Mouse (Mus musculus) c-Kit-positive CD71-negative TER-119-negative erythroid progenitor cells, embryonic 14.5 days (primary cell): Measurements from ENCODE around the gene Homer1.

Experiments
- DNase-seq: peaks from one replicate; pipeline ENCODE4 v3.0.0-alpha.2; 2013; ENCODE audit warnings: low read depth

Homer1 gene

DNA sequence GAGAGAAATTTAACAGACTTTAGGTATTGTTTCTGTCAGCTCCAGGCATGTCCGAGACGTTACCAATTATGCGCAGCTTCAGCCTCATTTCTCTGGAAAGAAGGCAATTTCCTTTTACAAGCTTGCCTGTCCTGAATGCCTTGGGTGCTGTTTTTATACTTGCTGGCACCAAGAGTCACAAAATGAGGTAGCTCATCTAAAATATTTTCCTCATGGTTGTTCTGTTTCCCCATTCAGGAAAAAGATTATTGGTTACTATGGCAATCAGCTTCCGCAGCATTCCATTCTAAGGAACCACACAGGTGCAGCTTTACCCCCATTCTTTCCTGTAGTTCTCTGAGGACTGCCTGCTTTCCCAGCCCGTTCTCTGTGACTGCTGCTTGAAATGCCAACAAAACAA lies at the start of gene Homer1:
Homer1 (plus strand) TSS at position 320 of the 400 bp plus-strand sequence.
- no peak for DNase-seq

DNA sequence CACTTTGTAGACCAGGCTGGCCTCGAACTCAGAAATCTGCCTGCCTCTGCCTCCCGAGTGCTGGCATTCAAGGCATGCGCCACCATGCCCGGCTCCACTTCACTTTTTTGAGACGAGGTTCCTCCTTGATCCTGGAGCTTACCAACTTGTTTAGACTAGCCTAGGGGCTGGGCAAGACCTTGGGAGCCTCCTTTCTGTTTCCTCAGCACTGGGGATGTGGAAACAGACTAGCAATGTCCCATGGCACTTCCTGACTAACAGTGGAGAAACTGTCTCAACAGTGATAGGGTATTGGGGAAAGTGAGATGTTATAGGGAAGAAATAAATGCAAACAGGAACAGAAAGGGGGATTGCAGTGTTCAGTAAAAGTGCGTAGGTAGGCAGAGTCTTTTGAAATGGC lies 47.7 kb upstream of the Homer1 start:
- no peak for DNase-seq

GRCm38 (mm10) chr13:93252175-93252574 lies 47.3 kb upstream of the Homer1 start:
- no peak for DNase-seq

- DNase-seq, result no peak
Observed at GRCm38 (mm10) chr13:93252941-93253340, 46.5 kb upstream of the Homer1 start.

GRCm38 (mm10) chr13:93267151-93267550 lies 32.3 kb upstream of the Homer1 start:
- no peak for DNase-seq

DNA sequence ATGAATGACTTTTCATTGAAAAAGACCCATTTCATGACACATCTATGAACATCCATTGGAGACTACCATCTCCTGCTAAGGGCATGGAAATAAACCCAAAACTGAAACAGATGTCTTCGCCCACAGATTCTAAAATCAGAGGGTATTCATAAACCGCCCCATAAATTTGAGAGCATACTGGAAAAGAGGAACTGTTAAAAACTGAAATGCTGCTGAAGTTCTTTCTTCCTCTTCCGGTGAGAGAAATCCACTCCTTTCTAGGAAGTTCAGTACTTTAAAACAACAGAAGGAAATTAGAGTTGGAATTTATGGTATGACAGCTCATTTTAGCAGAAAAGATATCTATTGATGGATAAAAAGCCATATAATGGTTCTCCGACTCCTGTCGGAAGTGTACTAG lies 1.1 kb downstream of the Homer1 start:
- DNase-seq, result no peak

- no peak for DNase-seq
Observed at GRCm38 (mm10) chr13:93301060-93301459, 1.6 kb downstream of the Homer1 start.

- DNase-seq, result no peak
Observed at GRCm38 (mm10) chr13:93302846-93303562, 3.6 kb downstream of the Homer1 start.

DNA sequence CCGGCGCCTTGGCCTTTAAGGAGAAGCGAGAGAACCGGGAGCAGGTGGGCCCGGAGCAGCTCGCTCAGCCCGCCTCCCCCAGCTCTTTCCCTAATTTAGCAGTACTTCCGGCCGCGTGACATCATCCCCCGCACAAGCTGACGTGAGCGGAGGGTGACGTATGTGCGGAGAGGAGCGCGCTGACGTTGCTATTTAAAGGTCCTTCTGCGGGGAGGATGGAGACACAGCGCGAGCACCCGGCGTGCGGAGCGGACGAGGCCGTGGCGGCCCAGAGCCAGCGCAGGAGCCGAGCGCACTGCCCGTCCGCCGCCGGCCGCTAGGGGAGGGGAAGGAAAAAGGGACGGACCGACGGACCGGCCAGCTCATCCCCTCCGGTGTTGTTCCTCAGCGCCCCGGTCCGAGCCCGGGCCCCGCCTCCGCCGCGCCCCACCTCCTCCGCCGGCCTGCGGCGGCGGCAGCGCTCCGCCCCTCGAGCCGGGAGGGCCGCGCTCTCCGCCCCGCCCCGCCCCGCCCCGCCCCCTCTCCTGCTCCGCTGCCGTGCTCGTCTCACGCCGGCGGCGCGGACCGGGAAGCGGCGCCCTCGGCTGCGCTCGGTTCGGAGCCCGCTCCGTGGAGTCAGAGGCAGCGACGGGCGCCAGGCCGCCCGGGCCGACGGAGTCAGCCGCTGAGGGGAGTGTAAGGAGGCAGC lies 4.3 kb downstream of the Homer1 start:
- DNase-seq, result peak; percentile 88

DNA sequence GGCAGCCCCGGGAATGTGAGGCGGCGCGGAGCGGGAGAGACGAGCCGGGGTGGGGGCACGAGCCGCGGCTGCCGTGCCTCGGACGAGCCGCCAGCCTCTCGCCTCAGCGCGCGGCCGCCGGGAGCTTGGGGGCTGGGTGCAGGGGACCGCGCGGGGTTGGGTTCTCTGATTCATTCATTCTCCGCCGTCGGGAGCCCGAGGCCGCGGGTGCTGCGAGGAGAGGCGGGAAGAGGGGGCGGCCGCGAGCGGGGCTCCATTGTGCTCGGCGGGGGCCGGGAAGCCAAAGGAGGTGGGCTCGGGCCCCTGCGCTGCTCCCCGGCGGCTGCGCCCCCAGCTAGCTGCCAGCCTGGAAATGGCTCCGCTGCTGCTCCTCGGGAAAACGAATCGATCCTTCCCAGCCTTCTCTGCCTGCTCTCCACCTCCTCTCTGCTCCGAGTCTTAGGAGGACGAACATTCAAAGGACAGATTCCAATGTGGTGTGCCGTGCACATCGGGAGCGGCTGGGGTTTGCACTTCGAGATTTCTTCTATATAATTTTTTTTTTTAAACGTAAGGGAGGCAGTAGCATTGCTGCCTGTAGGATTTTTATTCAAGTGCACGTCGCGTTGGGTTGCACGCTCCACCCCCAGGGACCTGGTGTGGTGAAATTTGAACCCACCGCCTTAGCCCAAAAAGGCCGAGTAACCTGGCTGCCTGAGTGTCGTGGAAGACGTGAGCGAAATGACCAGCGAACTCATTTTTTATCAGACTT lies 5.0 kb downstream of the Homer1 start:
- no peak for DNase-seq

GRCm38 (mm10) chr13:93305149-93305548 lies 5.7 kb downstream of the Homer1 start:
- no peak for DNase-seq

- DNase-seq, result no peak
Observed at GRCm38 (mm10) chr13:93305636-93306035, 6.2 kb downstream of the Homer1 start.

- no peak for DNase-seq
Observed at GRCm38 (mm10) chr13:93306545-93306944, 7.1 kb downstream of the Homer1 start.

DNA sequence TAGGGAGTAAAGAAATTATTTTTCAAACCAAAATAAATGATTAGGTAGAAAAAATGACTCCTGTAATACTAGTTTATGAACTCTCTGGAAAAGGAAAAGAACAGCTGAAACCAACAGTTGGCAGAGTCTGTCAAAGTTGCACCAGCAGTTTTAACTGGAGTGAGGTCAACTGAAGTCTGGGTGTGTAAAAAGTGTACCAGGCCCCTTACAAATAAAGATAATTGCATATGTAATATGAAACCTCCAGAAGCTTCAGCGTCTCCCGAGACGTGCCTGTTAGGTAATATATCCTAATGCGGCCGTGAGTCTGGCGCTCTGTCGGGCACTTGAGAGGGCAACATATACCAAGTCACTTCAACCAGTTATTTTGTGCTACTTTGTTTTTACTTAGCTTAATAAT lies 8.3 kb downstream of the Homer1 start:
- DNase-seq, result no peak

DNA sequence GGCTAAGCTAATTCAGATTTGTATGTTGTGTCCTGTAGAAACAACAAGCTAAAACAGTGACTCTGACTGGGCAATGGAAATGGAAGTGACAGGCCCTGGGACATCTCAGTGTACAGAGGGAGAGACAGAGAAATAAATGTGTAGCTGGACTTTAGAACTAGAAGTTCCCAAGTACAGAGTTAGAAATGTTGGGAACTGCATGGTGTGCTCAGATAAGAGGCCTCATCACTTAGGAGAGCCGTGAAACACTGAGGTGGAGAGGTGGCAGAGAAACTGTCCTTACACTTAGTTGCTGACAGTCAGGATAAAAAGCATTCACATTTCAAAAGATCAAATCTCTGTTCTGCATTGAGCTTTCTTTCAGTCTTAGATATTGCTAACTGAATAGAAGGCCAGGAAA lies 9.9 kb downstream of the Homer1 start:
- no peak for DNase-seq

GRCm38 (mm10) chr13:93312518-93312917 lies 13.1 kb downstream of the Homer1 start:
- DNase-seq, result no peak

DNA sequence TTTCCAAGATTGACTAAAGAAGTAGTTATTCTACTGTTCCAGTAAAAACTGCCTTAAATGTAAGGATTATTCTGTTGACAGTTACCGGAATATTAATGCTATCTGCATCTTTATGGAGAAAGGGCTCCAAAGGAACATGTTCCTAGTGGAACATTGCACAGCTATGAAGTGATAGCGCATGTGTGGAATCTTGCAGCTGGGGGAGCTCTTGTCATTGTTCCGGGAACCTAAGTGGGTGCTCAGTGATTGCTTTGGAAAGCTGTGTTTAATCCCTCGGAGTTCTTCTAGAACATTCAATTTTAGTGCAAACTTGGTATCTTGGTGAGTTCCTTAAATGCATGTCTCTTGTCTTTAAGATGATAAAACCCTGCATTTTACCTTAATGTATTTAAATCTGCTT lies 14.9 kb downstream of the Homer1 start:
- no peak for DNase-seq

- no peak for DNase-seq
Observed at GRCm38 (mm10) chr13:93320089-93320488, 20.7 kb downstream of the Homer1 start.

GRCm38 (mm10) chr13:93326326-93326725 lies 26.9 kb downstream of the Homer1 start:
- DNase-seq, result no peak

- no peak for DNase-seq
Observed at GRCm38 (mm10) chr13:93331721-93332120, 32.3 kb downstream of the Homer1 start.

GRCm38 (mm10) chr13:93332491-93332890 lies 33.1 kb downstream of the Homer1 start:
- no peak for DNase-seq

DNA sequence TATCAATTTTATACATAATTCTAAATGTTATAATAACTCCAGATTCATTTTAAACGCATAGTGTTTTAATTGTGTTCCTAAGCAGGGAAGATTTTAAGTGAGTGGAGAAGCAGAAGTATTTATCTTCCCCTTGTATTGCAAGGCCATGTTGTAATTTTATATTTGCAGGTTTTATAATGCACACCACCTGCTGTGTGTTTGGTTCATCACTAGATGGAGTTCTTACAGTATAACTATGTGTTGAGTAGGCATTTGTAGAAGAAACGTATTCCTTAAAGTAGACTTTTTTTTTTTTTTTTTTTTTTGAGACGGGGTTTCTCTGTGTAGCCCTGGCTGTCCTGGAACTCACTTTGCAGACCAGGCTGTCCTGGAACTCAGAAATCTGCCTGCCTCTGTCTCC lies 35.9 kb downstream of the Homer1 start:
- DNase-seq, result no peak

DNA sequence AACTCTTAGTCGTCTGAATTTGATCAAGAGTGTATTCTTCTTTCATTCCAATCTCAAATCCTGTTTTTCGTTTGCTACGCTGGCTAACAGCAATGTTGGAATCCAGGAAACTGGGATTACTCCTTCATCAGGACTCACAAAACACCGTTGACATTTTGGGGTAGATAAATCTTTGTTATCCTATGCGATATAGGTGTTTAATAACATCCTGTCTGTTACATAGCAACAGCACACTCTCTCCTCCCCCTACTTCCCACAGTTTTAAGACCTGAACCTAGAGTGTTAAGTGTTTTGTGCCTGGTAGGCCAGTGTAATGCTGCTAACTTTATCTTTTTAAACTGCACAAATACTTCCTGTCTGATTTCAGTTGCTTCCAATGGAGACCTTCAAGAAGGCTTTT lies 39.0 kb downstream of the Homer1 start:
- no peak for DNase-seq
